ENCODE assay signal across 8 mouse cellular contexts in the genomic region with DNA sequence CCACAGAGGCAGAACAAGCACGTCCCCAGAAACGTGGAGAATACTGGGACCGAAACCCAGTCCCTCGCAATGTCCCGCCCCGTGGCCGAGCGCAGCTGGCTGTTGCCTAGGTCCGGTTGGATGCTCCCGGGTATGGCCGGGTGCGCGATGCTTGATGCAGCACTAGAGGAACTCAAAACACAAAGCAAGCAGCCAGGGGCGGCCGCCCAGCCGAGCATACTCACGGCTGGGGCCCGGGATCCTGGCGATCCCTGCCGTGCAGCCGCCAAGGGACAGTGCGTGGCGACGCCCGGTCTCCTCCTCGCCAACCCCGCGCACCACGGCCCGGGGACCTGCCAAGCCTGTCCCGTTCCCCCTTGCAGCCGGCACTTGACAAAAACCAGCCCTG. TPM values are rescaled to one million over a fixed set of nuclear protein-coding genes. Genes with fewer than 3 reads are reported as not detected.
DNase-seq lines count a peak whose midpoint lies in the region; ATAC-seq and TF ChIP-seq lines count a peak whose summit lies in the region.

No protein-coding gene starts in this region.

- intact Hi-C loops in heart, postnatal 25 days (cut with DNase I), result loop anchor here (5.0 to 10.0 kb wide), 2 partner anchors 494 to 596 kb away; no protein-coding TSS in a partner anchor

- no peak for TF ChIP-seq CTCF in midbrain, postnatal 0 days (IDR thresholded peaks at IDR 0.05)
- TF ChIP-seq CTCF in stomach, postnatal 0 days (IDR thresholded peaks at IDR 0.05; ENCODE audit: low read depth), result no peak

- ATAC-seq in forebrain, embryonic 13.5 days, result peak; percentile 56
- ATAC-seq in hindbrain, embryonic 15.5 days (ENCODE audit: low FRiP score, low read depth), result peak; percentile 61
- ATAC-seq in liver, embryonic 11.5 days (replicated peaks; ENCODE audit: low FRiP score), result peak; percentile 56
- ATAC-seq in midbrain, postnatal 0 days (ENCODE audit: low FRiP score), result peak; percentile 35
- ATAC-seq in stomach, postnatal 0 days (ENCODE audit: low FRiP score, low TSS enrichment), result peak; percentile 34

- no peaks in the 10 kb centered on the region for H3K9me3 ChIP-seq in forebrain, embryonic 13.5 days (replicated peaks)
- no peaks in the 10 kb centered on the region for H3K9me3 ChIP-seq in hindbrain, embryonic 15.5 days
- H3K9me3 ChIP-seq in liver, embryonic 11.5 days (ENCODE audit: control insufficient read depth, low read length), result no peaks in the 10 kb centered on the region
- no peaks in the 10 kb centered on the region for H3K9me3 ChIP-seq in midbrain, postnatal 0 days (ENCODE audit: low read length)
- no peaks in the 10 kb centered on the region for H3K9me3 ChIP-seq in stomach, postnatal 0 days (ENCODE audit: control insufficient read depth, low read length)

- peaks cover 6% of the 10 kb centered on the region for H3K27me3 ChIP-seq in forebrain, embryonic 13.5 days
- no peaks in the 10 kb centered on the region for H3K27me3 ChIP-seq in hindbrain, embryonic 15.5 days
- peaks cover 4% of the 10 kb centered on the region; the same call in 1 of the 2 replicates for H3K27me3 ChIP-seq in liver, embryonic 11.5 days (replicated peaks; ENCODE audit: control insufficient read depth, insufficient read depth, low read length)
- no peaks in the 10 kb centered on the region for H3K27me3 ChIP-seq in midbrain, postnatal 0 days (ENCODE audit: insufficient read depth, low read length)
- H3K27me3 ChIP-seq in stomach, postnatal 0 days (ENCODE audit: control insufficient read depth, insufficient read depth, low read length), result no peaks in the 10 kb centered on the region

- DNase-seq in heart, adult 18-20 months, result peak; percentile 8 to 28
- DNase-seq in heart, postnatal 25 days (ENCODE audit: low spot score), result no peak
- DNase-seq in adrenal gland, postnatal 10 days, result peak; percentile 71
- DNase-seq in liver, embryonic 11.5 days (ENCODE audit: low spot score), result peak; percentile 81
- peak; percentile 66 for DNase-seq in midbrain, postnatal 0 days (ENCODE audit: low spot score)
- peak; percentile 79 for DNase-seq in stomach, postnatal 0 days (ENCODE audit: low spot score)

- no peak for TF ChIP-seq EP300 in stomach, postnatal 0 days (optimal IDR thresholded peaks at IDR 0.05)

- peak overlapping the region; percentile 97 for H3K27ac ChIP-seq in forebrain, embryonic 13.5 days
- peak overlapping the region; percentile 99 for H3K27ac ChIP-seq in hindbrain, embryonic 15.5 days (replicated peaks)
- H3K27ac ChIP-seq in liver, embryonic 11.5 days (ENCODE audit: low read depth, low read length), result peak overlapping the region; percentile 93
- peak overlapping the region; percentile 88 for H3K27ac ChIP-seq in midbrain, postnatal 0 days (ENCODE audit: low read depth, low read length)
- peak overlapping the region; percentile 96 for H3K27ac ChIP-seq in stomach, postnatal 0 days (replicated peaks)

- peaks cover 17% of the 10 kb centered on the region for H3K36me3 ChIP-seq in forebrain, embryonic 13.5 days (ENCODE audit: poor library complexity, severe bottlenecking)
- H3K36me3 ChIP-seq in hindbrain, embryonic 15.5 days, result peaks cover 6% of the 10 kb centered on the region
- peaks cover 7% of the 10 kb centered on the region; the same call in 1 of the 2 replicates for H3K36me3 ChIP-seq in liver, embryonic 11.5 days (ENCODE audit: control insufficient read depth, insufficient read depth, low read length)
- no peaks in the 10 kb centered on the region for H3K36me3 ChIP-seq in midbrain, postnatal 0 days (ENCODE audit: insufficient read depth, low read length)
- no peaks in the 10 kb centered on the region for H3K36me3 ChIP-seq in stomach, postnatal 0 days (ENCODE audit: control insufficient read depth, insufficient read depth, low read length)

- H3K4me3 ChIP-seq in forebrain, embryonic 13.5 days, result peak overlapping the region; percentile 86
- peak overlapping the region; percentile 94 for H3K4me3 ChIP-seq in hindbrain, embryonic 15.5 days
- H3K4me3 ChIP-seq in liver, embryonic 11.5 days (ENCODE audit: low read depth, low read length), result peak overlapping the region; percentile 86
- peak overlapping the region; percentile 46 for H3K4me3 ChIP-seq in midbrain, postnatal 0 days (ENCODE audit: low read depth, low read length)
- peak overlapping the region; percentile 48 for H3K4me3 ChIP-seq in stomach, postnatal 0 days (ENCODE audit: low read depth, low read length)

- peak overlapping the region; percentile 80 for H3K4me2 ChIP-seq in forebrain, embryonic 13.5 days
- peak overlapping the region; percentile 94 for H3K4me2 ChIP-seq in hindbrain, embryonic 15.5 days
- peak overlapping the region; percentile 91 for H3K4me2 ChIP-seq in liver, embryonic 11.5 days
- peak overlapping the region; percentile 95 for H3K4me2 ChIP-seq in midbrain, postnatal 0 days (ENCODE audit: low read depth, low read length, poor library complexity, severe bottlenecking)
- peak overlapping the region; percentile 96 for H3K4me2 ChIP-seq in stomach, postnatal 0 days (replicated peaks; ENCODE audit: low read depth)

- WGBS in forebrain, embryonic 13.5 days, result under 1% methylated on average over 32 of the region's 32 CpGs
- WGBS in hindbrain, embryonic 15.5 days, result 0% methylated on average over 32 of the region's 32 CpGs
- WGBS in liver, embryonic 11.5 days, result under 1% methylated on average over 32 of the region's 32 CpGs
- WGBS in midbrain, postnatal 0 days, result 0% methylated on average over 26 of the region's 32 CpGs
- WGBS in stomach, postnatal 0 days, result under 1% methylated on average over 32 of the region's 32 CpGs

- H3K4me1 ChIP-seq in forebrain, embryonic 13.5 days, result peaks cover 22% of the 10 kb centered on the region
- H3K4me1 ChIP-seq in hindbrain, embryonic 15.5 days (replicated peaks), result peaks cover 26% of the 10 kb centered on the region
- peaks cover 8% of the 10 kb centered on the region; the same call in 1 of the 2 replicates for H3K4me1 ChIP-seq in liver, embryonic 11.5 days (replicated peaks; ENCODE audit: control insufficient read depth, insufficient read depth, low read length)
- H3K4me1 ChIP-seq in midbrain, postnatal 0 days (ENCODE audit: insufficient read depth, low read length), result 0 out of 2 replicates have a peak, but pooled peaks cover 2% of the 10 kb centered on the region
- no peaks in the 10 kb centered on the region for H3K4me1 ChIP-seq in stomach, postnatal 0 days (replicated peaks; ENCODE audit: control insufficient read depth, insufficient read depth)

- peak overlapping the region; percentile 95 for H3K9ac ChIP-seq in forebrain, embryonic 13.5 days
- H3K9ac ChIP-seq in hindbrain, embryonic 15.5 days, result peak overlapping the region; percentile 99
- H3K9ac ChIP-seq in liver, embryonic 11.5 days (ENCODE audit: low read depth, low read length), result peak overlapping the region; percentile 87
- H3K9ac ChIP-seq in midbrain, postnatal 0 days (replicated peaks; ENCODE audit: low read length, poor library complexity, severe bottlenecking), result peak overlapping the region; percentile 87
- H3K9ac ChIP-seq in stomach, postnatal 0 days (ENCODE audit: low read length), result peak overlapping the region; percentile 69

RNA-seq across cellular contexts. Expression of a gene that starts 0.3 kb away (rescaled TPM):
- 10 to 100 TPM in 1 of 2 experiments, 1 to 10 TPM in 1; 5.1 to 11.5 TPM for total RNA-seq in heart, adult 18-20 months (2021)
- total RNA-seq in heart, postnatal 25 days (2021), result 10 to 100 TPM in 1 of 2 experiments, 1 to 10 TPM in 1; 8.0 to 14.3 TPM
- total RNA-seq in adrenal gland, postnatal 10 days (2021), result 10 to 100 TPM; 59.7 to 91.7 TPM
- 700 and 710 TPM in 2 replicates for polyA plus RNA-seq in forebrain, embryonic 13.5 days (2015; fragmentation: Nextera tagmentation; extraction: Ambion mirVana)
- polyA plus RNA-seq in hindbrain, embryonic 15.5 days (2015; fragmentation: Nextera tagmentation; extraction: Ambion mirVana), result 685 and 698 TPM in 2 replicates
- polyA plus RNA-seq in liver, embryonic 11.5 days (2014; fragmentation: Nextera tagmentation; extraction: Ambion mirVana), result 420 and 459 TPM in 2 replicates
- 609 and 613 TPM in 2 replicates for total RNA-seq in midbrain, postnatal 0 days (2014; rRNA removed)
- polyA plus RNA-seq in midbrain, postnatal 0 days (2015; fragmentation: Nextera tagmentation; extraction: Ambion mirVana), result 326 TPM in 2 replicates
- polyA plus RNA-seq in stomach, postnatal 0 days (2015; fragmentation: Nextera tagmentation; extraction: Ambion mirVana), result 397 and 409 TPM in 2 replicates

RNA-seq across cellular contexts. Expression of a gene that starts 37.6 kb away (rescaled TPM):
- total RNA-seq in heart, adult 18-20 months (2021), result 100 to 1,000 TPM; 121 to 126 TPM
- total RNA-seq in heart, postnatal 25 days (2021), result 100 to 1,000 TPM; 107 to 111 TPM
- total RNA-seq in adrenal gland, postnatal 10 days (2021), result 100 to 1,000 TPM in 1 of 2 experiments, 10 to 100 TPM in 1; 94.1 to 111 TPM
- 63.0 and 65.2 TPM in 2 replicates for polyA plus RNA-seq in forebrain, embryonic 13.5 days (2015; fragmentation: Nextera tagmentation; extraction: Ambion mirVana)
- 60.3 and 68.1 TPM in 2 replicates for polyA plus RNA-seq in hindbrain, embryonic 15.5 days (2015; fragmentation: Nextera tagmentation; extraction: Ambion mirVana)
- 79.5 and 80.7 TPM in 2 replicates for polyA plus RNA-seq in liver, embryonic 11.5 days (2014; fragmentation: Nextera tagmentation; extraction: Ambion mirVana)
- 29.6 and 61.6 TPM in 2 replicates for total RNA-seq in midbrain, postnatal 0 days (2014; rRNA removed)
- 71.6 and 73.4 TPM in 2 replicates for polyA plus RNA-seq in midbrain, postnatal 0 days (2015; fragmentation: Nextera tagmentation; extraction: Ambion mirVana)
- polyA plus RNA-seq in stomach, postnatal 0 days (2015; fragmentation: Nextera tagmentation; extraction: Ambion mirVana), result 47.0 and 48.9 TPM in 2 replicates

RNA-seq across cellular contexts. Expression of a gene that starts 54.5 kb away (rescaled TPM):
- total RNA-seq in heart, adult 18-20 months (2021), result 1 to 10 TPM; 8.0 to 9.8 TPM
- total RNA-seq in heart, postnatal 25 days (2021), result 10 to 100 TPM in 1 of 2 experiments, 1 to 10 TPM in 1; 9.1 to 18.4 TPM
- 10 to 100 TPM; 18.7 to 26.3 TPM for total RNA-seq in adrenal gland, postnatal 10 days (2021)
- polyA plus RNA-seq in forebrain, embryonic 13.5 days (2015; fragmentation: Nextera tagmentation; extraction: Ambion mirVana), result 19.4 and 23.4 TPM in 2 replicates
- polyA plus RNA-seq in hindbrain, embryonic 15.5 days (2015; fragmentation: Nextera tagmentation; extraction: Ambion mirVana), result 22.0 and 26.2 TPM in 2 replicates
- polyA plus RNA-seq in liver, embryonic 11.5 days (2014; fragmentation: Nextera tagmentation; extraction: Ambion mirVana), result 10.3 and 11.6 TPM in 2 replicates
- total RNA-seq in midbrain, postnatal 0 days (2014; rRNA removed), result 37.0 and 49.6 TPM in 2 replicates
- polyA plus RNA-seq in midbrain, postnatal 0 days (2015; fragmentation: Nextera tagmentation; extraction: Ambion mirVana), result 20.8 and 21.9 TPM in 2 replicates
- polyA plus RNA-seq in stomach, postnatal 0 days (2015; fragmentation: Nextera tagmentation; extraction: Ambion mirVana), result 14.3 and 14.8 TPM in 2 replicates
